Mouse (Mus musculus) adrenal gland (tissue): Measurements from ENCODE around the gene Pygo1.

Source experiments
- intact Hi-C: fragments of 180-260 bp; cut with DNase I; formaldehyde crosslinking; loops from one replicate; pipeline ENCODE4 v1.15.1; 2025

Pygo1 gene

GRCm38 (mm10) chr9:72987703-72988102, 62.3 kb downstream of the Pygo1 start:
- intact Hi-C loops: no loop called here

GRCm38 (mm10) chr9:72988706-72989105, 63.3 kb downstream of the Pygo1 start:
- intact Hi-C loops: no loop called here

- intact Hi-C loops: no loop called here
Observed at GRCm38 (mm10) chr9:72991420-72991819, 66.0 kb downstream of the Pygo1 start.

GRCm38 (mm10) chr9:72992576-72992975, 67.1 kb downstream of the Pygo1 start:
- intact Hi-C loops: no loop called here

GRCm38 (mm10) chr9:72996167-72996566, 70.7 kb downstream of the Pygo1 start:
- intact Hi-C loops: no loop called here

- intact Hi-C loops: no loop called here
Observed at GRCm38 (mm10) chr9:72996806-72997205, 71.4 kb downstream of the Pygo1 start.

GRCm38 (mm10) chr9:73000487-73000886, 75.0 kb downstream of the Pygo1 start:
- intact Hi-C loops: no loop called here

- intact Hi-C loops: no loop called here
Observed at GRCm38 (mm10) chr9:73001314-73002011, 76.0 kb downstream of the Pygo1 start.
